Mouse (Mus musculus) embryonic facial prominence, embryonic 11.5 days (tissue): ENCODE results near the gene Vps51. TPM values are rescaled to one million over a fixed set of nuclear protein-coding genes. Genes with fewer than 3 reads are reported as not detected.

Source experiments
- ATAC-seq: fragments of 200-750 bp; cut with Nextera tagmentation; replicated peaks from 2 replicates; pipeline ENCODE4 v1.8.0; 2017; ENCODE audit warnings: low read depth; ENCODE audit not compliant: insufficient number of reproducible peaks, low FRiP score, low TSS enrichment
- DNase-seq: peaks from one replicate; pipeline ENCODE4 v3.0.0-alpha.2; 2015; ENCODE audit warnings: low spot score
- H3K27ac ChIP-seq: fragments of 300-500 bp; sonication (generic); replicated peaks from 2 replicates; pipeline ENCODE4 v1.5.1; 2014; ENCODE audit warnings: mild to moderate bottlenecking, low read depth, low read length, control low read depth
- H3K27me3 ChIP-seq: fragments of 300-500 bp; sonication (generic); 2 replicates; pipeline ENCODE4 v1.6.1; 2014; ENCODE audit warnings: mild to moderate bottlenecking, low read length, moderate library complexity, mixed read lengths; ENCODE audit not compliant: control insufficient read depth, insufficient read depth
- H3K36me3 ChIP-seq: fragments of 300-500 bp; sonication (generic); replicated peaks from 2 replicates; pipeline ENCODE4 v1.6.1; 2014; ENCODE audit warnings: low read depth, mild to moderate bottlenecking, low read length, moderate library complexity, mixed read lengths; ENCODE audit not compliant: control insufficient read depth, insufficient read depth
- H3K4me1 ChIP-seq: fragments of 300-500 bp; sonication (generic); 2 replicates; pipeline ENCODE4 v1.6.1; 2014; ENCODE audit warnings: low read length, mixed read lengths; ENCODE audit not compliant: control insufficient read depth, insufficient read depth
- H3K4me2 ChIP-seq: fragments of 300-500 bp; sonication (generic); 2 replicates; pipeline ENCODE4 v1.6.1; 2014; ENCODE audit warnings: low read depth, mild to moderate bottlenecking, control low read depth, low read length, moderate library complexity
- H3K4me3 ChIP-seq: fragments of 300-500 bp; sonication (generic); 2 replicates; pipeline ENCODE4 v1.5.1; 2014; ENCODE audit warnings: low read depth, low read length, control low read depth
- H3K9ac ChIP-seq: fragments of 300-500 bp; sonication (generic); replicated peaks from 2 replicates; pipeline ENCODE4 v1.6.1; 2014; ENCODE audit warnings: mild to moderate bottlenecking, control low read depth, low read length
- H3K9me3 ChIP-seq: fragments of 300-500 bp; sonication (generic); replicated peaks from 2 replicates; pipeline ENCODE4 v1.6.1; 2016; ENCODE audit warnings: mild to moderate bottlenecking, low read length, inconsistent platforms, mixed read lengths; ENCODE audit not compliant: control insufficient read depth
- WGBS: fragments of 180-500 bp; shearing (Covaris S2); extraction: QIAGEN DNeasy Blood & Tissue Kit; methylation state at CpG from one replicate; pipeline ENCODE4 v1.1.7; 2014; 5-methylcytosine and 5-hydroxymethylcytosine counted together
- polyA plus RNA-seq: library from polyadenylated mRNA; unstranded; fragments of >200 nt; fragmentation: Nextera tagmentation; extraction: Ambion mirVana; gene quantifications from 2 replicates; pipeline ENCODE4 v1.2.1, GENCODE M21; 2014

The Vps51 gene
- polyA plus RNA-seq, 1 experiment from 2014 or later, result 41.1 TPM

DNA sequence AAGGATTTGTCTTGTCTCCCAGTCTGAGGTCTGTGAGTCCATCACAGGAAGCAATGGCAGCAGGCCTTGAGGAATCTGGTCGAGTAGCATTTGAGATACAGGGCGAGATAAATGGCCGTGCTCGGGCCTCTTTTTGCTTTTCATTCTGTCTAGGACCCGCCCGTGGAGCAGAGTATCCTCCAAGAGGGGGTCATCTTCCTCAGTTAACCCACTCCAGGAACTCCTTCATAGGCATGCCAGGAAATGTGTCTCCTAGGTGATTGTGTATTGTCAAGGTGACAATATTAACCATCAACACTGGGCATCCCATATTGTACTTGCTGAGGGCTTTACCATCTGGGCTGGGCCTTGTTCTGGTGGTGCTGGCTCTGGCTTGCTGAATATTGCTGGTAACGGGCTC is 17.1 kb upstream of the Vps51 start, which contains the start of gene AC131692.1:
TSS of gene AC131692.1 (plus strand) at position 301 of the 400 bp plus-strand sequence.
- Histone ChIP-seq H3K4me3 (no peak within 1 kb of the TSS), H3K4me1 (no peaks in the 10 kb centered on the region), H3K9ac (no peak within 1 kb of the TSS), H3K27ac (no peak within 1 kb of the TSS), H3K4me2 (no peak within 1 kb of the TSS), H3K36me3 (peaks cover 2% of the 10 kb centered on the region), H3K9me3 (no peaks in the 10 kb centered on the region), H3K27me3 (no peaks in the 10 kb centered on the region)
- ATAC-seq, result no peak
- 92% methylated on average over 7 of the region's 7 CpGs for WGBS
- DNase-seq, result no peak

DNA sequence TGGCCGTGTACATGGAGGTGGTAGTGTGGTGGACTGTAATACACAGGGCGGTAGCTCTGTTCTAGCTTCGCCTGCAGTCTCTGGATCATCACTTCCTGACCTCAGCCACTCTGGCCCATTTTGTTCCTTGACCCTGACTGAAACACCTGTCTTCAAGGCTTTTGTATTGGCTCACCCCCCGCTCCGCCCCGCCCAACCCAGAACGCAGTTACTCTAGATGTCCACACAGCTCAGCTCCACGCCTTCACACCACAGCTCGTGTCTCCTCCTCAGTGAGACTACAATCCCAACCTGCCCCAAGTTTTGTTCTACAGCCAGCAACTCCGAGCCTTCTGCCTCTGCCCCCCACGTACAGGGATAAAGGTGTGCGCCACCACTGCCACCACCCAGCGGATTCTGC is 11.8 kb upstream of the Vps51 start:
- Histone ChIP-seq H3K27ac (no peak overlapping the region), H3K27me3 (no peaks in the 10 kb centered on the region), H3K36me3 (peaks cover 3% of the 10 kb centered on the region), H3K4me1 (no peaks in the 10 kb centered on the region), H3K9ac (no peak overlapping the region), H3K4me3 (no peak overlapping the region), H3K4me2 (no peak overlapping the region), H3K9me3 (no peaks in the 10 kb centered on the region)
- 93% methylated on average over 13 of the region's 13 CpGs for WGBS
- ATAC-seq, result no peak
- DNase-seq, result no peak

DNA sequence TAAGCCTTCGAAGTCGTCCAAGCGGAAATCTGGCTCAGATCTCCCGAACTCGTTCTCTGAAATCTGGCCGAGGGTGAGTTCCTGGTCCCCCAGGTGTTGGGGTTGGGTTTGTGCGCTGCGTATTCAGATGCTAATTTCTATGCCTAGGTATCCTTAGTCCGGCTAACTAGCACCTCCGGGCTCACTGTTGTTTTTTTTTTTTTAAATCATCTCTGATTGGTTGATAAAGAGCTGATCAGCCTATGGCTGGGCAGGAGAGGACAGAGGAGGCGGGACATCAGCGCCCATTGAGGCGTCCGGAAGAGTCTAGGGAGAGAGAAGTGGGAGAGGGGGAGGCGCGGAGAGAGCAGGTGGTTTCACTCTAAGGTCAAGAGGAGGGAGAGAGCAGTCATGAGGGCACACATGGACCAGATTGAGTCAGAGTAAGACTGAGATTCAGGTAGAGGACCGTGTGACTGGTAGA is 8.4 kb upstream of the Vps51 start:
- Histone ChIP-seq H3K9ac (peak overlapping the region; percentile 74), H3K36me3 (peaks cover 6% of the 10 kb centered on the region)

DNA sequence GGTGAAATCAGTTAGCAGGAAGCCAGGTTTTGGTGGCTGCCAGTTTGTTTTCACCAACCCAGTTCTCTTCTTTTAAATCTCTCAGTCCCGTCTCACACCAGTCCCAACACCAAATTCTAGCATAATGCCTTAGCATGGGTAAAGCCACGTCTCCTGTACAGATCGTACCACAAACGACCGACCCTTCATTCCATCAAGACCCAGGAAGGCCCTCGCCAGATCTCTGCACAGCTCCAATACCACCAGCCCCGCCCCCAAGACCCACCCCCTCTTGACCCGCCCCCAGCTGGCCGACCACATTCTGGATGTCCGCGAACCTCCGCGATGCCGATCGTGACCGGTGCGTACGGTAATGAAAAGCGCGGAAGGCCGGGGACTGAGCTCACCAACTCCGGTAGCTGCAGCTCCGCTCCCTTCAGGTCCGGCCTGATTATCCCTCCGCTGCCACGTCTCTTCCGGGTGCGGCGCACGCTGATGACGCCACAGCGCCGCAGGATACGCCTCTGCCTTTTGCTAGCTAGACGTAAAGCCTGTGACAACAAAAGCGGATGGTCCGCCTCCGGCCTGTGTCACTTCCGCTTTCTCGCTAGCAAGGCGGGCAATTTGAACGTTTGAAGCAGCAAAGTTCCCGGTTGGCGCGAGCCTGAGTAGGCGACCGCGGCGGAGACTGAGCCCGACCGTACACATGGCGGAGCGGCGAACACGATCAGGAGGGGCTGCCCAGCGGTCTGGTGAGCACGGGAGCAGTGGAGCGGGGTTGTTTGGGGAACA is 7.6 kb upstream of the Vps51 start, which contains the start of the genes Zfpl1 and Cdca5:
TSS of gene Zfpl1 (minus strand) at position 479 of the 771 bp plus-strand sequence.
TSS of gene Cdca5 (plus strand) at position 506 of the 771 bp plus-strand sequence.
- Histone ChIP-seq H3K27me3 (no peaks in the 10 kb centered on the region), H3K4me1 (no peaks in the 10 kb centered on the region), H3K9ac (peak within 1 kb of the TSS; percentile 74), H3K36me3 (peaks cover 6% of the 10 kb centered on the region), H3K4me3 (peak within 1 kb of the TSS; percentile 77), H3K4me2 (peak within 1 kb of the TSS; percentile 80), H3K27ac (no peak within 1 kb of the TSS), H3K9me3 (no peaks in the 10 kb centered on the region)
- under 1% methylated on average over 58 of the region's 58 CpGs for WGBS
- DNase-seq (peak; percentile 99), ATAC-seq (peak; percentile 84)

More for the DNA sequence above, 8.4 kb upstream of the Vps51 start:
- H3K27me3 ChIP-seq, result no peaks in the 10 kb centered on the region
- H3K9me3 ChIP-seq, result no peaks in the 10 kb centered on the region
- ATAC-seq, result peak; percentile 25; the same call in 1 of the 2 replicates
- DNase-seq, result peak; percentile 81
- under 1% methylated on average over 17 of the region's 17 CpGs for WGBS
- peak overlapping the region; percentile 80 for H3K4me2 ChIP-seq
- H3K4me3 ChIP-seq, result peak overlapping the region; percentile 77
- no peak overlapping the region for H3K27ac ChIP-seq
- no peaks in the 10 kb centered on the region for H3K4me1 ChIP-seq

DNA sequence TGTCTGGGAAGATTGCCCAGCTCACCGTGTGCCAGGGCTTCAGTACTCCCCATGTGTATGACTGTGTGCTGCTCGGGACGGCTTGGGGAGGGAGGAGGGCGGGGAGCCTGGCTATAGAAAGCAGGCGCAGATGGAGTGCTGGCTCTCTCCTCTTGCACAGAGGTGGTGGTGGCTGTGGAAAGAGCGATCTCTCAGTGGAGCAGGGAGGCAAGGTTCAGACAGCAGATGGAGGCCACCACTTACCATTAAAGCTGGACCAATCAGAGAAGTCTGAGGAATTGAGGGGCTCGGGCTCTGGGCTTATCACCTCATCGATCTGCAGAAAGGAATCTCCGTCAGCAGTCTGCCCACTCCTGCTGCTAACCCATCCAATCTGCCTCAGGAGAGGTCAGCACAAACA is 5.1 kb upstream of the Vps51 start, which contains the start of gene Gm28374:
TSS of gene Gm28374 (minus strand) at position 101 of the 400 bp plus-strand sequence.
- Histone ChIP-seq H3K4me1 (no peaks in the 10 kb centered on the region), H3K9ac (no peak within 1 kb of the TSS), H3K4me2 (no peak within 1 kb of the TSS), H3K9me3 (no peaks in the 10 kb centered on the region), H3K4me3 (no peak within 1 kb of the TSS), H3K27me3 (no peaks in the 10 kb centered on the region), H3K36me3 (peaks cover 4% of the 10 kb centered on the region), H3K27ac (no peak within 1 kb of the TSS)
- DNase-seq (no peak), ATAC-seq (no peak)
- 87% methylated on average over 9 of the region's 9 CpGs for WGBS

DNA sequence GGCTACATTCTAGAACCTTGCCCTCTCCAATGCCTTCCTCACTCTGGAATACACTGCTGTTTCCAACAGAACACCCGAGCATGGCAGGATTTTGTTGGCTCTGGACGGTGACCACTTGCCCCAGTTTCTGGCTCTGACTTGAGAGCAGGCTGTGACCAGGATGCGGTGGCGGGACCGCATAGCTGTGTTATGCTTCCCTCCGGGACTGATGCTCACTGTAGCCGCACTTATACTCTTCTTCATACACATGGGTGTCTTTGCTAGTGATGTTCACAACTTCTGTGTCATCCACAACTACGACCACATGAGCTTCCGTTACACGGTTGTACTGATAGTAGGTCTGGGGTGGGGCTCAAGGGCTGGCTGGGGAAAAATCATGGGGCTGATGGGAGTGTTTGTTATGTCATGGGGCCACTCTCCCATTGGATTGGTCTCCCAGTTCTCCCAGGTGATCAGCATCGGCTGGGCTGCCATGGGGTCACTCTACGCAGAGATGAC is 3.0 kb upstream of the Vps51 start, which contains the start of gene Tmem262:
TSS of gene Tmem262 (plus strand) at position 51 of the 498 bp plus-strand sequence.
- H3K36me3 ChIP-seq, result peaks cover 3% of the 10 kb centered on the region; the same call in 1 of the 2 replicates
- H3K9me3 ChIP-seq, result no peaks in the 10 kb centered on the region
- ATAC-seq, result no peak
- H3K4me2 ChIP-seq, result no peak within 1 kb of the TSS; the same call in 1 of the 2 replicates
- no peak for DNase-seq
- no peaks in the 10 kb centered on the region for H3K27me3 ChIP-seq
- H3K27ac ChIP-seq, result no peak within 1 kb of the TSS
- WGBS, result 92% methylated on average over 12 of the region's 12 CpGs
- no peak within 1 kb of the TSS for H3K4me3 ChIP-seq
- H3K9ac ChIP-seq, result no peak within 1 kb of the TSS; the same call in 1 of the 2 replicates
- H3K4me1 ChIP-seq, result no peaks in the 10 kb centered on the region

DNA sequence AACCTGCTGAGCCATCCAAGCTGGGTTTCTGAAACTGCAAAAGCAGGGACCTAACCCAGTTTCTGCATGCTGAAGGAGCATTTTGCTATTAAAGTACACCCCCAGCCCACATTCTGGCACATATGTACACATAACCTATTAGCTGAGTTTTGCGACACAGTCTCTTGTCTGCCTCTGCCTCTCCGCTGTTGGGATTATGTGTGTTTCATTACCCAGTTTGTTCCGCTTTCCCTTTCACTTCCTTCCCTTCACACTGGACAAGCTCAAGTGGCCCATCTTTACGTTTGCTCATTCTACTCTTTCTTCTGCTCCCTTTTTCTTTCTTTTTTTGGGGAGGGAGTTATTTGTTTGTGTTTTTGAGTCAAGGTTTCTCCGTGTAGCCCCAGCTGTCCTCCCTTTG is 3.1 kb downstream of the Vps51 start:
- WGBS, result 91% methylated on average over 5 of the region's 5 CpGs
- no peaks in the 10 kb centered on the region for H3K27me3 ChIP-seq
- H3K27ac ChIP-seq, result no peak overlapping the region
- H3K9me3 ChIP-seq, result no peaks in the 10 kb centered on the region
- H3K4me3 ChIP-seq, result no peak overlapping the region
- H3K4me2 ChIP-seq, result no peak overlapping the region
- H3K36me3 ChIP-seq, result no peaks in the 10 kb centered on the region; the same call in none of the 2 replicates
- H3K4me1 ChIP-seq, result no peaks in the 10 kb centered on the region; the same call in 1 of the 2 replicates
- ATAC-seq, result no peak
- no peak for DNase-seq
- no peak overlapping the region for H3K9ac ChIP-seq

DNA sequence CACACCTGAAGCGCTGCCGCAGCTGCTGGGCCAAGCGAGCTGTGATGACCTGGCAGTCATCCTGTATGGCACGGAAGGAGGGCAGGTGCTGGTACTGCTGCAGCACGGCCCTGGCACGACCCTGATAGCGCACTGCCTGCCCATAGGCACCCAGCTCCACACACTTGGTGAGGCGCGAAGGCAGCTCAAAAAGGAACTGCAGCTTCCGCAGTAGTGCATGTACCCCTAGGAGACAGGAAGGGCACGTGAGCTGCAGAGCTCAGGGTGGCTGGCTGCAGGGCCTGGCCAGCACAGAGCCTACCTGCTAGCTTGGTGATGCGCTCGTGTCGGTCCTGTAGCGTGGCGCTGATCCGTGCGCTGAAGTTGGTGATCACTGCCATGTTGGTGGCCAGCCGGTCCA is 5.8 kb downstream of the Vps51 start:
- DNase-seq (no peak), ATAC-seq (no peak)
- Histone ChIP-seq H3K4me1 (peaks cover 2% of the 10 kb centered on the region), H3K27me3 (no peaks in the 10 kb centered on the region), H3K9ac (no peak overlapping the region), H3K4me3 (no peak overlapping the region), H3K9me3 (no peaks in the 10 kb centered on the region), H3K4me2 (no peak overlapping the region), H3K36me3 (no peaks in the 10 kb centered on the region; the same call in none of the 2 replicates), H3K27ac (no peak overlapping the region)
- WGBS, result 93% methylated on average over 19 of the region's 19 CpGs
